Mouse (Mus musculus) C2C12 (cell line): ENCODE data around the gene Trabd2b. TPM values are rescaled to one million over a fixed set of nuclear protein-coding genes. Genes with fewer than 3 reads are reported as not detected.

Source experiments
- H3K27me3 ChIP-seq: one replicate; pipeline ENCODE4 v1.6.1; 2011; ENCODE audit not compliant: control insufficient read depth, insufficient read depth, insufficient read length
- H3K36me3 ChIP-seq: one replicate; pipeline ENCODE4 v1.6.1; 2011; ENCODE audit not compliant: control insufficient read depth, insufficient read depth
- H3K4me3 ChIP-seq: one replicate; pipeline ENCODE4 v1.5.1; 2011; ENCODE audit warnings: mild to moderate bottlenecking, control low read depth; ENCODE audit not compliant: poor library complexity, insufficient read depth, severe bottlenecking
- H3K79me2 ChIP-seq: one replicate; pipeline ENCODE4 v1.6.1; 2011; ENCODE audit not compliant: control insufficient read depth, insufficient read depth
- H3K79me3 ChIP-seq: one replicate; pipeline ENCODE4 v1.6.1; 2011; ENCODE audit warnings: low read depth, control low read depth
- H3ac ChIP-seq: one replicate; pipeline ENCODE3; 2011; ENCODE audit warnings: low read depth; ENCODE audit not compliant: control insufficient read depth, insufficient read length
- CEBPB ChIP-seq: IDR thresholded peaks from one replicate; pipeline ENCODE4 v1.6.1; 2011; ENCODE audit warnings: low read depth, mild to moderate bottlenecking, control low read depth, moderate library complexity
- CTCF ChIP-seq: IDR thresholded peaks from one replicate; pipeline ENCODE4 v1.5.1; 2011; ENCODE audit not compliant: control insufficient read depth, insufficient read depth, insufficient read length
- FOSL1 ChIP-seq: IDR thresholded peaks from one replicate; pipeline ENCODE4 v1.8.0; 2011; ENCODE audit warnings: mild to moderate bottlenecking, low read length; ENCODE audit not compliant: poor library complexity, insufficient read depth, severe bottlenecking
- MAX ChIP-seq: IDR thresholded peaks from one replicate; pipeline ENCODE4 v1.6.1; 2011; ENCODE audit warnings: mild to moderate bottlenecking, control low read depth
- MYOD1 ChIP-seq: IDR thresholded peaks from one replicate; pipeline ENCODE4 v1.6.1; 2011; ENCODE audit warnings: low read depth; ENCODE audit not compliant: control insufficient read depth, insufficient read length
- MYOG ChIP-seq: IDR thresholded peaks from one replicate; pipeline ENCODE4 v1.6.1; 2011; ENCODE audit not compliant: control insufficient read depth, insufficient read length; ENCODE audit errors: extremely low read depth
- USF1 ChIP-seq: IDR thresholded peaks from one replicate; pipeline ENCODE4 v1.6.1; 2011; ENCODE audit warnings: low read depth, mild to moderate bottlenecking, control low read depth, moderate library complexity
- polyA plus RNA-seq: library from polyadenylated mRNA; unstranded; fragments of >200 nt; fragmentation: generic; extraction: Trizol; gene quantifications from one replicate; pipeline ENCODE4 v1.2.1, GENCODE M21; 2012; ENCODE audit warnings: missing spikeins

Gene Trabd2b
- polyA plus RNA-seq, 1 experiment: 0.28 TPM

GRCm38 (mm10) chr4:114410026-114410425 lies 3.5 kb downstream of the Trabd2b start:
- Histone ChIP-seq H3ac (no peak overlapping the region), H3K36me3 (no peaks in the 10 kb centered on the region), H3K4me3 (no peak overlapping the region), H3K79me3 (no peaks in the 10 kb centered on the region), H3K27me3 (peaks cover 29% of the 10 kb centered on the region), H3K79me2 (no peaks in the 10 kb centered on the region)
- TF ChIP-seq USF1: no peak
- no peak for TF ChIP-seq FOSL1
- TF ChIP-seq CEBPB: no peak
- no peak for TF ChIP-seq CTCF

- Histone ChIP-seq H3K79me2 (no peaks in the 10 kb centered on the region), H3K4me3 (no peak overlapping the region), H3K36me3 (no peaks in the 10 kb centered on the region), H3K27me3 (peaks cover 29% of the 10 kb centered on the region), H3K79me3 (no peaks in the 10 kb centered on the region), H3ac (no peak overlapping the region)
- TF ChIP-seq MAX: no peak
Observed at GRCm38 (mm10) chr4:114410443-114410842, 3.9 kb downstream of the Trabd2b start.

GRCm38 (mm10) chr4:114410958-114411661 lies 4.6 kb downstream of the Trabd2b start:
- Histone ChIP-seq H3K79me3 (no peaks in the 10 kb centered on the region), H3K27me3 (peaks cover 29% of the 10 kb centered on the region), H3ac (no peak overlapping the region), H3K4me3 (no peak overlapping the region), H3K36me3 (no peaks in the 10 kb centered on the region), H3K79me2 (no peaks in the 10 kb centered on the region)
- TF ChIP-seq CEBPB: no peak
- no peak for TF ChIP-seq MAX
- no peak for TF ChIP-seq FOSL1
- no peak for TF ChIP-seq USF1
- no peak for TF ChIP-seq MYOD1
- no peak for TF ChIP-seq MYOG
- TF ChIP-seq CTCF: no peak

- TF ChIP-seq CEBPB (no peak), FOSL1 (no peak), MAX (no peak), MYOD1 (no peak), CTCF (no peak), USF1 (no peak), MYOG (no peak)
- Histone ChIP-seq H3K79me3 (no peaks in the 10 kb centered on the region), H3ac (no peak overlapping the region), H3K4me3 (no peak overlapping the region), H3K79me2 (no peaks in the 10 kb centered on the region), H3K36me3 (no peaks in the 10 kb centered on the region), H3K27me3 (peaks cover 21% of the 10 kb centered on the region)
Observed at GRCm38 (mm10) chr4:114411846-114412390, 5.4 kb downstream of the Trabd2b start.

GRCm38 (mm10) chr4:114415925-114416645 lies 9.6 kb downstream of the Trabd2b start:
- Histone ChIP-seq H3K4me3 (no peak overlapping the region), H3K79me2 (no peaks in the 10 kb centered on the region), H3K27me3 (peaks cover 7% of the 10 kb centered on the region), H3ac (no peak overlapping the region), H3K36me3 (no peaks in the 10 kb centered on the region), H3K79me3 (no peaks in the 10 kb centered on the region)
- no peak for TF ChIP-seq CEBPB
- TF ChIP-seq MYOD1: no peak
- no peak for TF ChIP-seq USF1
- no peak for TF ChIP-seq FOSL1
- no peak for TF ChIP-seq MYOG
- no peak for TF ChIP-seq MAX
- no peak for TF ChIP-seq CTCF

- H3K79me3 ChIP-seq: no peaks in the 10 kb centered on the region
- H3ac ChIP-seq: no peak overlapping the region
- no peak overlapping the region for H3K4me3 ChIP-seq
- no peaks in the 10 kb centered on the region for H3K36me3 ChIP-seq
- peaks cover 4% of the 10 kb centered on the region for H3K27me3 ChIP-seq
- no peaks in the 10 kb centered on the region for H3K79me2 ChIP-seq
- no peak for TF ChIP-seq FOSL1
- no peak for TF ChIP-seq MYOD1
- TF ChIP-seq USF1: no peak
- no peak for TF ChIP-seq MYOG
- TF ChIP-seq MAX: no peak
- no peak for TF ChIP-seq CEBPB
- no peak for TF ChIP-seq CTCF
Observed at GRCm38 (mm10) chr4:114420154-114420553, 13.6 kb downstream of the Trabd2b start.
